Mouse (Mus musculus): ENCODE results near the gene Ppp1r7. TPM values are rescaled to one million over a fixed set of nuclear protein-coding genes. Genes with fewer than 3 reads are reported as not detected.

The Ppp1r7 gene
- 84.3 TPM for polyA plus RNA-seq (2014; fragmentation: Illumina TruSeq; extraction: RNeasy Lipid Tissue Mini Kit (QIAGEN cat#74804); ENCODE audit: low read depth, low replicate concordance)

GRCm38 (mm10) chr1:93342648-93343503 lies at the start of gene Ppp1r7, which contains the start of gene Pask:
Ppp1r7 (plus strand) TSS chr1:93342854.
Pask (minus strand) TSS chr1:93343482.

GRCm38 (mm10) chr1:93305581-93306337 lies 36.9 kb upstream of the Ppp1r7 start, which contains the start of gene Mterf4:
Mterf4 (minus strand) TSS chr1:93305915.

GRCm38 (mm10) chr1:93373665-93374064 lies 31.0 kb downstream of the Ppp1r7 start, which contains the start of gene Ano7:
Ano7 (plus strand) TSS chr1:93373930.

Other genes starting within 250 kb of the Ppp1r7 start
- 0.73 TPM for gene Kif1a, start 240.9 kb upstream of the Ppp1r7 start, polyA plus RNA-seq (2014; fragmentation: Illumina TruSeq; extraction: RNeasy Lipid Tissue Mini Kit (QIAGEN cat#74804); ENCODE audit: low read depth, low replicate concordance)
- not detected for gene Agxt, start 207.6 kb upstream of the Ppp1r7 start, polyA plus RNA-seq (2014; fragmentation: Illumina TruSeq; extraction: RNeasy Lipid Tissue Mini Kit (QIAGEN cat#74804); ENCODE audit: low read depth, low replicate concordance)
- gene 2310007B03Rik, start 181.9 kb upstream of the Ppp1r7 start, polyA plus RNA-seq (2014; fragmentation: Illumina TruSeq; extraction: RNeasy Lipid Tissue Mini Kit (QIAGEN cat#74804); ENCODE audit: low read depth, low replicate concordance) = 2.5 TPM
- not detected for gene Crocc2, start 174.1 kb upstream of the Ppp1r7 start, polyA plus RNA-seq (2014; fragmentation: Illumina TruSeq; extraction: RNeasy Lipid Tissue Mini Kit (QIAGEN cat#74804); ENCODE audit: low read depth, low replicate concordance)
- gene Sned1, start 107.0 kb upstream of the Ppp1r7 start, polyA plus RNA-seq (2014; fragmentation: Illumina TruSeq; extraction: RNeasy Lipid Tissue Mini Kit (QIAGEN cat#74804); ENCODE audit: low read depth, low replicate concordance) = 27.8 TPM
- 17.4 TPM for gene Mterf4, start 36.9 kb upstream of the Ppp1r7 start, polyA plus RNA-seq (2014; fragmentation: Illumina TruSeq; extraction: RNeasy Lipid Tissue Mini Kit (QIAGEN cat#74804); ENCODE audit: low read depth, low replicate concordance)
- 1.7 TPM for gene Pask, start 628 bp downstream of the Ppp1r7 start, polyA plus RNA-seq (2014; fragmentation: Illumina TruSeq; extraction: RNeasy Lipid Tissue Mini Kit (QIAGEN cat#74804); ENCODE audit: low read depth, low replicate concordance)
- gene Ano7, start 31.1 kb downstream of the Ppp1r7 start, polyA plus RNA-seq (2014; fragmentation: Illumina TruSeq; extraction: RNeasy Lipid Tissue Mini Kit (QIAGEN cat#74804); ENCODE audit: low read depth, low replicate concordance) = 34.6 TPM
- gene Hdlbp, start 136.0 kb downstream of the Ppp1r7 start, polyA plus RNA-seq (2014; fragmentation: Illumina TruSeq; extraction: RNeasy Lipid Tissue Mini Kit (QIAGEN cat#74804); ENCODE audit: low read depth, low replicate concordance) = 165 TPM
- gene Farp2, start 169.2 kb downstream of the Ppp1r7 start, polyA plus RNA-seq (2014; fragmentation: Illumina TruSeq; extraction: RNeasy Lipid Tissue Mini Kit (QIAGEN cat#74804); ENCODE audit: low read depth, low replicate concordance) = 19.9 TPM